In the genomic region with DNA sequence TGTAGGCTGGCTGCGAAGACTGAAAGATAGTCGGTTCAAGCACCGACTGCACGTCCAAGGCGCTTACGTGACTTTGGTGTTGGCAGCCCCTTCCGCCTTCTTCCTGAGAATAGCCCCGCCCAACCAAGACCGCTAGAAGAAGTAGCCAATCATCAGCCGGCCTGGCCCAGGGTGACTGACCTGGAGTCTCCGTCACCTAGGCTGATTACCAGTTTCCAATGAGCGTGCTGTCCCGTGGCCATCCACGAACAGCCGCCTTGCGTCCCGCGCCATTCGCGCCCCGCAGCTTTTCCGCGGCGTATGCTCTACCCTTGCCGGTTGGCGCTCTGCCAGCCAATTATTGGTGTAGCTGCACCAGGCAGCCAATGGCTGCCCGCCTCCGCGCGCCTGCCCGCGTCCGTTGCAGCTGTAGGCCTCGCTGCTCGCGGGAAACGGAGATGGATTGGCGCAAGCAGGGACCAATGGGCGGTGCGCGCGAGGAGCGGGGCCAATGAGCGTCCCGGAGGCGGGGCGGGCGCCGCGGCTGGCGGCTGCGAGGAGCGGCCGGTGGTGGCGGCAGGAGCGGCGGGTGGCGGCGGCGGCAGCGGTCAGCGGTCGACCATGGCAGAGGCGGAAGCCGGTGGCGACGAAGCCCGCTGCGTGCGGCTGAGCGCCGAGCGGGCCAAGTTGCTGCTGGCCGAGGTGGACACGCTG, we compare ENCODE assay signal across 1 mouse cellular context.
TF ChIP-seq lines count a peak whose summit lies in the region.

Gene E4f1 (minus strand): TSS at position 404 of the 693 bp plus-strand sequence.
Gene Pgp (plus strand): TSS at position 483 of the 693 bp plus-strand sequence.

TF ChIP-seq in MEL, 35 proteins besides CTCF, POLR2A, EP300 and RAD21 (continued from another document):
- no peak for TF ChIP-seq KAT2A (conservative IDR thresholded peaks at IDR 0.05; ENCODE audit: low read depth, low read length)
- TF ChIP-seq ETS1 (IDR thresholded peaks at IDR 0.05; ENCODE audit: low read depth, low read length) = no peak
- TF ChIP-seq ELF1 (IDR thresholded peaks at IDR 0.05; ENCODE audit: low read depth, low read length) = peak; percentile 80
- TF ChIP-seq NELFE (IDR thresholded peaks at IDR 0.05; ENCODE audit: low read depth, low read length) = peak; percentile 68
- TF ChIP-seq POLR2AphosphoS5 (IDR thresholded peaks at IDR 0.05; ENCODE audit: borderline replicate concordance, low read depth, low read length) = no peak
- TF ChIP-seq ZNF384 (IDR thresholded peaks at IDR 0.05; ENCODE audit: low read depth, low read length) = no peak
- no peak for TF ChIP-seq GATA1 (IDR thresholded peaks at IDR 0.05; ENCODE audit: low read depth, low read length)
- TF ChIP-seq MAFK (IDR thresholded peaks at IDR 0.05; ENCODE audit: borderline replicate concordance, low read depth, low read length) = no peak
- no peak for TF ChIP-seq MYB (IDR thresholded peaks at IDR 0.05; ENCODE audit: low read depth, low read length)
- no peak for TF ChIP-seq RCOR1 (IDR thresholded peaks at IDR 0.05; ENCODE audit: low read depth, low read length)
- no peak for TF ChIP-seq MYC (IDR thresholded peaks at IDR 0.05; ENCODE audit: low read depth, low read length)
- no peak for TF ChIP-seq SMC3 (IDR thresholded peaks at IDR 0.05; ENCODE audit: low read depth, low read length)
- no peak for TF ChIP-seq CHD1 (IDR thresholded peaks at IDR 0.05; ENCODE audit: low read depth, low read length)
- peak; percentile 65 for TF ChIP-seq SIN3A (IDR thresholded peaks at IDR 0.05; ENCODE audit: low read length)
- TF ChIP-seq ZC3H11A (IDR thresholded peaks at IDR 0.05; ENCODE audit: low read depth, low read length) = no peak
- peak; percentile 69 for TF ChIP-seq NRF1 (IDR thresholded peaks at IDR 0.05; ENCODE audit: insufficient read depth, low read depth, low read length, poor library complexity, severe bottlenecking)
- TF ChIP-seq BHLHE40 (IDR thresholded peaks at IDR 0.05; ENCODE audit: borderline replicate concordance, low read depth, low read length) = no peak
- no peak for TF ChIP-seq USF2 (IDR thresholded peaks at IDR 0.05; ENCODE audit: borderline replicate concordance in 1 of 2, insufficient read depth in 1 of 2, low read depth in 1 of 2, low read length in 2 of 2)
- peak; percentile 55; the same call in 1 of the 2 replicates for TF ChIP-seq E2F4 (IDR thresholded peaks at IDR 0.05; ENCODE audit: borderline replicate concordance, low read depth, low read length)
- TF ChIP-seq MAX (IDR thresholded peaks at IDR 0.05; ENCODE audit: low read length) = no peak; the same call in 1 of the 2 replicates
